Mouse (Mus musculus) cerebellum, adult 11 months (tissue): ENCODE measurements around the gene Vpreb3.

ENCODE experiments used
- DNase-seq: peaks from one replicate; pipeline ENCODE4 v3.0.0; 2022

The Vpreb3 gene

GRCm38 (mm10) chr10:75942736-75943477, at the start of gene Vpreb3:
Gene Vpreb3, plus strand, starts transcription at chr10:75943057.
- no peak for DNase-seq

- DNase-seq: peak; percentile 95
These were observed 49.6 kb upstream of the Vpreb3 start, which contains the start of gene Derl3 for GRCm38 (mm10) chr10:75893089-75893750. Gene Derl3, plus strand, starts transcription at chr10:75893413.

- no peak for DNase-seq
These were observed 48.3 kb upstream of the Vpreb3 start for GRCm38 (mm10) chr10:75894601-75895000.

GRCm38 (mm10) chr10:75895730-75896129, 47.1 kb upstream of the Vpreb3 start:
- DNase-seq: no peak

GRCm38 (mm10) chr10:75896208-75896607, 46.6 kb upstream of the Vpreb3 start:
- no peak for DNase-seq

- peak; percentile 70 for DNase-seq
These were observed 45.5 kb upstream of the Vpreb3 start for GRCm38 (mm10) chr10:75897373-75897772.

- no peak for DNase-seq
These were observed 44.8 kb upstream of the Vpreb3 start for GRCm38 (mm10) chr10:75898039-75898564.

GRCm38 (mm10) chr10:75898846-75899245, 44.0 kb upstream of the Vpreb3 start:
- DNase-seq: no peak

GRCm38 (mm10) chr10:75904391-75904790, 38.5 kb upstream of the Vpreb3 start:
- no peak for DNase-seq

- DNase-seq: no peak
These were observed 36.0 kb upstream of the Vpreb3 start for GRCm38 (mm10) chr10:75906882-75907281.

GRCm38 (mm10) chr10:75910698-75911097, 32.2 kb upstream of the Vpreb3 start:
- no peak for DNase-seq

GRCm38 (mm10) chr10:75913013-75913589, 29.8 kb upstream of the Vpreb3 start:
- DNase-seq: no peak

- no peak for DNase-seq
These were observed 27.3 kb upstream of the Vpreb3 start for GRCm38 (mm10) chr10:75915557-75915956.

- DNase-seq: no peak
These were observed 26.0 kb upstream of the Vpreb3 start for GRCm38 (mm10) chr10:75916840-75917239.

- DNase-seq: no peak
These were observed 23.8 kb upstream of the Vpreb3 start for GRCm38 (mm10) chr10:75919026-75919425.

GRCm38 (mm10) chr10:75921026-75921725, 21.7 kb upstream of the Vpreb3 start, which contains the start of gene Smarcb1:
Gene Smarcb1, minus strand, starts transcription at chr10:75921617.
- peak; percentile 96 for DNase-seq

GRCm38 (mm10) chr10:75921726-75922560, 20.9 kb upstream of the Vpreb3 start:
- DNase-seq: peak; percentile 47

- no peak for DNase-seq
These were observed 18.5 kb upstream of the Vpreb3 start for GRCm38 (mm10) chr10:75924324-75924723.

GRCm38 (mm10) chr10:75926396-75926795, 16.5 kb upstream of the Vpreb3 start:
- DNase-seq: no peak

GRCm38 (mm10) chr10:75930304-75930703, 12.6 kb upstream of the Vpreb3 start:
- no peak for DNase-seq

GRCm38 (mm10) chr10:75931311-75931710, 11.5 kb upstream of the Vpreb3 start:
- DNase-seq: no peak

GRCm38 (mm10) chr10:75932081-75932678, 10.7 kb upstream of the Vpreb3 start:
- no peak for DNase-seq
